Mouse (Mus musculus): ENCODE measurements around the gene Csf3r. TPM values are rescaled to one million over a fixed set of nuclear protein-coding genes. Genes with fewer than 3 reads are reported as not detected.

Gene Csf3r
- total and polyA plus RNA-seq, 3 experiments: 0.02 to 0.05 TPM; not detected in 1

DNA sequence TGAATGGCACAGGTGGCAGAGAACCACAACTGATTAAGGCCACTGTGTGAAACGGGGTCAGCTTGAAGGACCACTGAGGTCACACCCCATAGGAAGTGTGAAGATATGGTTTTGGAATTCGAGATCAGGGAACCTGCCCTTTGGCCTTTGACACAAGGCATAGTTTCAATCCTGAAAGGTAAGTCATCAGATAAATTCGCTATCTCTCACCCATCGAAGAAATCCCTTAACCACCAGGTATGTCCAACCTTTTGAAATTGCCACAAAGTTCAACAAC lies 66.4 kb downstream of the Csf3r start:
- ATAC-seq (ENCODE audit: extremely low read depth, insufficient number of reproducible peaks, low FRiP score, poor library complexity, severe bottlenecking) (no peak), DNase-seq (ENCODE audit: low spot score) (no peak)
- no peak for TF ChIP-seq GATA1 (IDR thresholded peaks at IDR 0.05; ENCODE audit: borderline replicate concordance, low read length)
- no peak for TF ChIP-seq CTCF (IDR thresholded peaks at IDR 0.05; ENCODE audit: low read depth, low read length)
- no peak overlapping the region for H3K4me3 ChIP-seq (ENCODE audit: low read depth, low read length)
- no peaks in the 10 kb centered on the region for H3K36me3 ChIP-seq (replicated peaks)
- no peaks in the 10 kb centered on the region for H3K9me3 ChIP-seq (replicated peaks)
- H3K4me1 ChIP-seq (ENCODE audit: insufficient read depth, low read depth, low read length): peaks cover 15% of the 10 kb centered on the region; the same call in 1 of the 2 replicates
- H3K27me3 ChIP-seq (ENCODE audit: insufficient read depth, low read length): no peaks in the 10 kb centered on the region

DNA sequence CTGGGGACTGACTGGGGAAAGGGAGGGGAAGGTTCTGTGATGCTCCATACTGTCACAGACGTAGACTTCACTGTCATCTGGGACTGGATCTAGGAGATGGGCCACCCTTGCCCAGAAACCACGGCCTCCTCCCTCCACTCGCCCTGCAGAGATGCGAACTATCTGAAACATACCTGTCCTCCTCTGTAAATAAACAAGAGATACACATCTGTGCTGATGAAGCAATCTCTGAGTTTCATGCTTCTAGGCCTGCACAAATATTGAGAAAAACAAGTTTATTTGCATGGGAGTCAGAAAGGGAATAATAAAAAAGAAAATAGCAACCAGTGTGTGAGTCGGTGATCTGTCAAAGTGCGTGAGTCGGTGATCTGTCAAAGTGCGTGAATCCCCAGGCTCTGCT lies 67.5 kb downstream of the Csf3r start:
- Histone ChIP-seq H3K4me1 (ENCODE audit: insufficient read depth, low read depth, low read length) (peaks cover 12% of the 10 kb centered on the region), H3K36me3 (replicated peaks) (no peaks in the 10 kb centered on the region), H3K9me3 (replicated peaks) (no peaks in the 10 kb centered on the region), H3K4me3 (ENCODE audit: low read depth, low read length) (no peak overlapping the region), H3K27me3 (ENCODE audit: insufficient read depth, low read length) (no peaks in the 10 kb centered on the region)
- TF ChIP-seq GATA1 (IDR thresholded peaks at IDR 0.05; ENCODE audit: borderline replicate concordance, low read length) (no peak), CTCF (IDR thresholded peaks at IDR 0.05; ENCODE audit: low read depth, low read length) (no peak), TAL1 (conservative IDR thresholded peaks at IDR 0.05; ENCODE audit: low read depth, low read length) (no peak)
- ATAC-seq (ENCODE audit: extremely low read depth, insufficient number of reproducible peaks, low FRiP score, poor library complexity, severe bottlenecking) (no peak), DNase-seq (ENCODE audit: low spot score) (no peak)

Other genes starting within 250 kb of the Csf3r start
- gene Mrps15, start 22.4 kb downstream of the Csf3r start, total RNA-seq (2014; fragmentation: Nextera tagmentation): 178 and 214 TPM in 2 replicates
- gene Mrps15, start 22.4 kb downstream of the Csf3r start, total RNA-seq (2017): 66.0 and 84.8 TPM in 2 replicates
- 217 and 293 TPM in 2 replicates for gene Mrps15, start 22.4 kb downstream of the Csf3r start, polyA plus RNA-seq (2012)
- gene Oscp1, start 34.0 kb downstream of the Csf3r start, total RNA-seq (2014; fragmentation: Nextera tagmentation): 6.6 and 10.8 TPM in 2 replicates
- gene Oscp1, start 34.0 kb downstream of the Csf3r start, total RNA-seq (2017): 9.6 and 9.8 TPM in 2 replicates
- gene Oscp1, start 34.0 kb downstream of the Csf3r start, polyA plus RNA-seq (2012): 0.18 and 1.9 TPM in 2 replicates
- gene Lsm10, start 72.1 kb downstream of the Csf3r start, total RNA-seq (2014; fragmentation: Nextera tagmentation): 37.8 and 37.9 TPM in 2 replicates
- gene Lsm10, start 72.1 kb downstream of the Csf3r start, total RNA-seq (2017): 39.3 and 40.3 TPM in 2 replicates
- 9.7 and 12.6 TPM in 2 replicates for gene Lsm10, start 72.1 kb downstream of the Csf3r start, polyA plus RNA-seq (2012)
- gene Stk40, start 79.4 kb downstream of the Csf3r start, total RNA-seq (2014; fragmentation: Nextera tagmentation): 30.9 and 41.2 TPM in 2 replicates
- 20.5 and 20.8 TPM in 2 replicates for gene Stk40, start 79.4 kb downstream of the Csf3r start, total RNA-seq (2017)
- 68.2 and 68.5 TPM in 2 replicates for gene Stk40, start 79.4 kb downstream of the Csf3r start, polyA plus RNA-seq (2012)
- gene Eva1b, start 123.2 kb downstream of the Csf3r start, total RNA-seq (2014; fragmentation: Nextera tagmentation): not detected in 2 replicates
- gene Eva1b, start 123.2 kb downstream of the Csf3r start, total RNA-seq (2017): 0.41 and 0.44 TPM in 2 replicates
- 1.9 and 3.1 TPM in 2 replicates for gene Eva1b, start 123.2 kb downstream of the Csf3r start, polyA plus RNA-seq (2012)
- 0.53 and 3.2 TPM in 2 replicates for gene Sh3d21, start 138.9 kb downstream of the Csf3r start, total RNA-seq (2014; fragmentation: Nextera tagmentation)
- gene Sh3d21, start 138.9 kb downstream of the Csf3r start, total RNA-seq (2017): 0.27 and 0.58 TPM in 2 replicates
- 0.57 and 0.69 TPM in 2 replicates for gene Sh3d21, start 138.9 kb downstream of the Csf3r start, polyA plus RNA-seq (2012)
- gene Thrap3, start 178.2 kb downstream of the Csf3r start, total RNA-seq (2014; fragmentation: Nextera tagmentation): 355 and 356 TPM in 2 replicates
- 246 and 305 TPM in 2 replicates for gene Thrap3, start 178.2 kb downstream of the Csf3r start, total RNA-seq (2017)
- gene Thrap3, start 178.2 kb downstream of the Csf3r start, polyA plus RNA-seq (2012): 209 and 211 TPM in 2 replicates
- gene Map7d1, start 231.8 kb downstream of the Csf3r start, total RNA-seq (2014; fragmentation: Nextera tagmentation): 9.5 and 15.2 TPM in 2 replicates
- 8.0 and 9.5 TPM in 2 replicates for gene Map7d1, start 231.8 kb downstream of the Csf3r start, total RNA-seq (2017)
- gene Map7d1, start 231.8 kb downstream of the Csf3r start, polyA plus RNA-seq (2012): 73.8 and 89.4 TPM in 2 replicates
- gene Trappc3, start 237.8 kb downstream of the Csf3r start, total RNA-seq (2014; fragmentation: Nextera tagmentation): 47.1 and 61.2 TPM in 2 replicates
- gene Trappc3, start 237.8 kb downstream of the Csf3r start, total RNA-seq (2017): 98.3 and 108 TPM in 2 replicates
- 31.3 and 36.2 TPM in 2 replicates for gene Trappc3, start 237.8 kb downstream of the Csf3r start, polyA plus RNA-seq (2012)